Mouse (Mus musculus) urinary bladder, adult 2 months (tissue): ENCODE results near the gene Abce1. TPM values are rescaled to one million over a fixed set of nuclear protein-coding genes. Genes with fewer than 3 reads are reported as not detected.

Experiments
- DNase-seq: peaks from one replicate; pipeline ENCODE4 v3.0.0; 2022; ENCODE audit warnings: low spot score
- polyA plus RNA-seq: library from polyadenylated mRNA; depleted of rRNA; stranded (reverse); fragments of >200 nt; gene quantifications from 2 replicates; pipeline ENCODE4 v1.2.3, GENCODE M21; 2012; rRNA removed

Gene Abce1
- polyA plus RNA-seq, 1 experiment, result 41.5 TPM

DNA sequence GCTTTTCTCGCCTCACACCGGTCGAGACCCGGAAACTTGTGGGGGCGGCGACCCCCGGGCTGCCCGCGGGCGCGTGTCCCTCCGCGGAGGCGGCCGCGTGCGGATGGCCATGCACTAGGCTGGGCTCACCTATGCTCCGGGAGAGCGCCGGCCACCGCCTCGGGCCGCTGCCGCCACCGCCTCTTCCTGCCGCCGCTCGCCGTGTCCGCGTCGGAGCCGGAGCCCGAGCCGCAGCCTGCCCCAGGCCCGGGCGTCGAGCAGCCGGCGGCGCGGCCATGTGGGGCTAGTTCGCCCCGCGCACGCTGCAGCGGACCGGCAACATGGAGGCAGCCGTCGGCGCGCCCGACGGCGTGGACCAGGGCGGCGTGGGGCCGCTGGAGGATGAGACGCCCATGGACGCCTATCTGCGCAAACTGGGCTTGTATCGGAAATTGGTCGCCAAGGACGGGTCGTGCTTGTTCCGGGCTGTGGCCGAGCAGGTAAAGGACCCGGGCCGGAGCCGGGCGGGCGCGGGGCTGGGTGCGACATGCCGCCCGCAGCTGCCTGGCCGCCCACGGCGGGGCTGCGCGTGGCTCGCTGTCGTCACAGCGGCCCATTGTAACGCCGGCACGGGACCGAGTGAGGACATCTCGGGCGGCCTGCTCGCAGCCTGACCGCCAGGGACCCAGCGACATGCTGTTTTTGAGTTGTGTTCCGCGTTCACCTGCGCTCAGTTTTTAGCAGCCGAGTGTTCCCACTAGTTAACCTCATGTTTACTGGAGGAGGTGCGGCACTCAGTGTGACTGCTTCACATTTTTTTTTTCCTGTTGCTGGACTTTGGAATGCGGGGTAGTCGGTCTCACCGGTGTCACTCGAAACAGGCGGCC is 71.7 kb downstream of the Abce1 start, which contains the start of gene Otud4:
Otud4 (plus strand) TSS at position 33 of the 866 bp plus-strand sequence.
- DNase-seq, result peak; percentile 52

DNA sequence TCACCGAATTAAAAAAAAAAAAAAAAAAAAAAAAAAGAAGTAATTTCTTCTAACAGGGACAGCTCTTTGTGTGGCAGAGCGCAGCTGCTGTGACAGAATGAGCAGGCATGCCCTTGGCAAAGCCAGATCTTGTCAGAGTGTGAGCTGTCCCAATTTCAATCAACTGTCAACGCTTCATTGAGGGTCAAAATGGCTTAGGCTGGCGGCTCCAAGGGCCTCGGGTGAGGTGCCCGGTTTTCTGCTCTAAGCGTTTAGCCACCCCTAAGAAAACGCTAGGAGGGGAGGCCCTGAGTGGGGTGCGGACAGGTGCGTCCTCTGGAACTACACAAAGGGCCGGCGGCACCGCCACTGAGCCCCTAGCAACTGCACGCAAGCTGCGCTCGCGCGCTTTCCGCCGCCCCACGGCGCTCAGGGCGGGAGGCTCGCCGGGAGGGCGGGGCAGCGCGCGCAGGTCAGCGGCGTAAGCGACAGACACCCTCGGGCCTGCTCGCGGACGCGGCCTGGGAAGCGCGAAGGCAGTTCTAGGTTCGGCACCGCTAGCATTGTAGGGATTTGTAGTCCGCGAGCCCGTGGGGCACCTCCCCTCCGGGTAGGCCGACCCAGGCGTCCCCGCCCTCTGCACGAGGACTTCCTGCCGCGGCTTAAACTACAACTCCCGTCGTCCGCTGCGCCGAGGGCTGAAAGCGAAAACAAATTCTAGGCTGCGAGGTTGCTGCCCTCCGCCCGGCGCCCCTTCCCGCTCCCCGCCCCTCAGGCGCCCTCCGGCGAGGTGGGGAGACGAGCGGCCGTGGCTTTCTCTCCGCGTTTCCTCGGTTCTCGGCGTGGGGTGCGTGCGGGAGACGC is 72.6 kb downstream of the Abce1 start:
- DNase-seq, result peak; percentile 91

DNA sequence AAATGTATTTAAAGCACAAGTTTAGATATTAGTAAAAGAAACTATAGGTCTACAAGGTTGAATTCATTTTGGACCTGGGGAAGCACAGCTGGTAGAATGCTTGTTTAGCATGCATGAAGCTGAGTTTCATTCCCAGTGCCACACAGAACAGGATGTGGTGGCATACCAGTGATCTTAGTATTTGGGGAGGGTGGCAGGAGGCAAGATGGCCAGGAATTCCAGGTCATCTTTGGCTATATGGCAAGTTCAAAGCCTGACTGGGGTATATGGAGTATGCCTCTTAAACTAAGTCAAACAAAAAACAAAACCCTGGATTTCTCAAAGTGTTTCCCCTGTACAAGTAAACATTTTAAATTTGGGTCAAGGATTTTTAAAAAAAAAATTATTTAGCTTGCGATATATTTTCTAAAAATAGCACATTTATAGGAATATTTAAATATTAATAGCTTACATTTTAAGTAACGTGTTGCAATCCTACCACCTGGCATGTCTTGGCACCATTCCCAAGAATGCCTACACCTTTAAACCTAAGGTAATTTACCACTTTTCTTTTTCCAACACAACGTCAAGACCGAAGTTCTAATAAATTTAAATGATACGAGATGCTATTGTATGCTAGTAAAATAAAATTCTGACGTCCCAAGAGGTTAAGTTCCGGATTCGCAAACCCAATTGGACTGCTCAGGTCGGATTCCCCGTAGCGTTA is 73.4 kb downstream of the Abce1 start:
- DNase-seq, result no peak

DNA sequence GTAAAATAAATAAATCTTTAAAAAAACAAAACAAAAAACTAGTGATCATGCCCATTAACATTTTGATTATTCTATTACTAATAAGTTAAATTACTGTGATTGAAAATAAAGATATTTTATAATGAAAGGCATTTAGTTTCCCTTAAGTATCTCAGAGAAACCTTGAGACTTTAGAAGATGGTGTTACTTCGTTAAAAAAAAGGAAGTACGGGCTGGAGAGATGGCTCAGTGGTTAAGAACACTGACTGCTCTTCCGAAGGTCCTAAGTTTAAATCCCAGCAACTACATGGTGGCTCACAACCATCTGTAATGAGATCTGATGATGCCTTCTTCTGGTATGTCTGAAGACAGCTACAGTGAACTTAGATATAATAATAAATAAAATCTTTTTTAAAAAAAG is 74.3 kb downstream of the Abce1 start:
- no peak for DNase-seq

- no peak for DNase-seq
Measured at GRCm38 (mm10) chr8:79636151-79636550, 75.4 kb downstream of the Abce1 start.

GRCm38 (mm10) chr8:79635491-79635890 is 76.0 kb downstream of the Abce1 start:
- DNase-seq, result no peak

Other genes with a start within 250 kb of the Abce1 start
- gene Otud4, start 72.1 kb downstream of the Abce1 start, polyA plus RNA-seq, result 29.5 and 29.7 TPM in 2 replicates
- gene Anapc10, start 80 bp upstream of the Abce1 start, polyA plus RNA-seq, result 9.2 and 10.3 TPM in 2 replicates